Mouse (Mus musculus) cortical plate, adult 2 months (tissue): ENCODE measurements at regions not wholly inside any gene's neighbourhood (a gene's known extent, or its start where the extent isn't known, plus 50 kb on each side); places are given as distances from the start of the nearest gene placed in this dataset.

Source experiments
- CTCF ChIP-seq: fragments of 200-500 bp; IDR thresholded peaks from 2 replicates; pipeline ENCODE4 v1.5.1; 2011; ENCODE audit warnings: mild to moderate bottlenecking, control low read depth, low read length; ENCODE audit not compliant: insufficient read depth; ENCODE audit errors: extremely low read depth
- POLR2A ChIP-seq: fragments of 200-500 bp; IDR thresholded peaks from 2 replicates; pipeline ENCODE4 v1.6.1; 2011; ENCODE audit warnings: mild to moderate bottlenecking, low read length, control low read depth; ENCODE audit not compliant: insufficient read depth; ENCODE audit errors: extremely low read depth

DNA sequence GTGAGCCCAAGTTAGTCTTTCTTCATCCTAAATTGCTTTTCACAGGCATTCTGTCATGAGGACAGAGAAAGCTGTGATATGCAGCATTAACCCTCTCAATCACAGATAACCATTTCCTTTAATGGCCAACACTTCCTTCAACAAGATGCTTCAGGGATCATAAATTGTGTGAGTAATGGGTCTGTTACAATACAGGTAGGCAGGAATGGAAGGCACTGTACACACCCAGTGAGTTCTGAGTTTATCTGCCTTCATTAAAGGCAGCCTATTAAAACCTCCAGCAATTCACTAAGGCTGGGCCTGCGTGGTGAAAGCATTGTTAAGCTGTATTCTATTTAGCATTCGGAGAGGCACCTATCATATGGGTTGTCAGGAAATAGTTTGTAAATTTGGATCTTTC is 248.2 kb upstream of the Htr2a start:
- TF ChIP-seq CTCF (no peak), POLR2A (no peak)
